Mouse (Mus musculus) CD4-positive, CD25-positive, alpha-beta regulatory T cell, adult 4 months (primary cell): ENCODE results near the gene Mrpl58. TPM values are rescaled to one million over a fixed set of nuclear protein-coding genes. Genes with fewer than 3 reads are reported as not detected.
A peak's percentile ranks its signal among the peaks of the same experiment; 100 is the strongest.
"Not testable (repeated sequence)": the region's sequence is repeated elsewhere in the genome, so short reads cannot be mapped to it uniquely, and the experiment has no call there.

Experiments used
- ATAC-seq: one replicate; pipeline ENCODE4 v1.8.0; 2017
- polyA plus RNA-seq, 2 experiments: library from polyadenylated mRNA; unstranded; fragments of 100-300 nt; shearing (Covaris generic); gene quantifications; one replicate each; pipeline ENCODE4 v1.2.1; 2017

Mrpl58 gene
- polyA plus RNA-seq, 2 experiments from 2014 or later, result 177 to 185 TPM

DNA sequence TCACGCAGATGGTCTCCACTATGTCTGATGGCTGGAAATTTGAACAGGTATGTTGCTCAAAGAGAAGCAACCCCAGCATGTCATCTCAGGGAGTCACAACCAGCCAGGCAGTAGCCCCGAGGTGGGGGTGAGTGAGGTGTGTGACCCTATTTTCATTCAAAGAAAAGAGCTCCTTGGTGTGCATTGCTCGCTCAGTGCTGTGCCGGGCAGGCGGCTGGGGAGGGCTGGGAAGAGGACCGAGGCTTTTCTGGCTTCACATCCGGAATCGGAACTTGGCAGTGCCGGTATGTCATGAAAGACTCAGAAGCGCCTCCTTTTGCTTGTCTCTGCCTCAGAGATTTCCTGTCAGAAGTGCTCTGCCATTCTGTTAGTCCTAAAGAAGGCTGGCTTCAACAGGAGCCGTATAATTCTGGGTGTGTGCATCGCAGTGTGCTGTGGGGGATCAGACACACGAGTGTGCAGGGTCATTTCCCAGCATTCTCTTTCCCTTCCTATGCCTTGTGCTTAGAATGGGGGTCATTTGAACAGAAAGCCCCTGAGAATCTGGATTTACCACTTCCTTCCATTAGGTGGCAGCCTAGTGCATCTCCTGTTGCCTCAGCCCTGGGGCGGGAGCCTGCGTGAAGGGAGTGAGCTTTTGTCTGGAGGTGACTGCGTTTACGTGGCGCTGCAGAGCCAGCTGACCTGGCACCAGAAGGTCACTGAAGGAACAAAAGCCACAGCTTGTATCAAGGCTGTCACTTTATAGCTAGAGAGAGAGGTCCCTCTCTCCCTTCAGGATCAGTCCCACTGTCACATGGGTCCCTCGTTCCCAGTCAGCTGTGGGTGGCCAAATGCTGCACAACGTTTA is 24.2 kb downstream of the Mrpl58 start:
- peak; percentile 87 for ATAC-seq

DNA sequence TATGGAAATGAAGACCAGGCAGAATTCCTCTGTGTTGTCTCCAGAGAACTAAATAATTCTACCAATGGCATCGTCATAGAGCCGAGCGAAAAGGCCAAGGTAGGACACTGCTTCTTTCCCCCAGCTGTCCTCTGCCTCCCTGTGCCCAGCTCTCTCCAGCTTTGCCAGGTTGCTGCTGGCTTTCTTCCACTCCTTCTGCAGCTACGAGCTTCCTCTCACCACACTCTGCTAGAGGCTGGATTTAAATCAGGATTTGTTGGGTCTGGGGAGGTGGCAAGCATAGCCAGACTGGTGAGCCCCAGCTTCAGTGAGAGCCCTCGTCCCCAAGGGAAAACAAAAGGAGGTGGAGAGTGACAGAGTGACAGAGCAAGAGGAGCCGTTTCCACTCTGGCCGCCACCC is 25.8 kb downstream of the Mrpl58 start:
- ATAC-seq, result no peak

DNA sequence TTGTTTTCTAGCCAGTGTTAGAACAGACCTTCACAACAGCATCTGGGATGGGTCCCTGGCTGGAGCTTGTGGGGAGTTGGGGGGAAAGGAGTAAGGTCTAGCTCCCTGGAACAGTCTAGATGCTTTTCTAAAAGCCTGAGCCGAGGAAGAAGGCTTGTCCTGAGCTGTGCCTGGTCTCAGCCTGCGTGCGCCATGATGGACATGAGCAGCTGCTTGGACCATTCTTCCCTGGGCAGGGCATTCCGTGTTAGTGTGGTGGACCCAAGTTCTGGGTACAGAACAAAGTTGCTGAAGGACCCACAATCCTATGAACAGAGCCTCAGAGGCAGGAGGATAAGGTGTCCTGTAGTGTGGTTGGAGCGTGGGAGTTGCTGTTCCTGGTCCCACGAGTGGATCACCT is 27.0 kb downstream of the Mrpl58 start:
- ATAC-seq, result no peak

- ATAC-seq, result no peak
Observed at GRCm38 (mm10) chr11:115432814-115433213, 29.3 kb downstream of the Mrpl58 start.

DNA sequence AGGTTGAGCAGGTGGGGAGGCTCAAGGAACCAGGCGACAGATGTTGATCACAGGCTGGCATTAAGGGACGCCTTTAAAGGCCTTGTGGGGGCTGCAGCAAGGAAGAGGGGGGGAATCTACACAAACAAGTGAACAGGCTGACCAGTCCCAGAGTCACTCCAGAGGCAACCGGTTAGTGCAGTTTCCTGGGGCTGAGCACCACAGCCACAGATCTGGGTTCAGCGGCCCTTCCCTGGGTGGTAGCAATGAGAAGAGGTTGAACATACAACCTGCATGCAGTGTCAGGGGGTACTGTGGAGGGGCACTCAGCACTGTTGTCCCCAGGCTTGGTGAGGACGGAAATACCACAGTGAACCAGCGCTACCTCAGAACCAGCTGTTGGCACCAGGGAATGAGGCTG is 29.8 kb downstream of the Mrpl58 start:
- no peak for ATAC-seq

DNA sequence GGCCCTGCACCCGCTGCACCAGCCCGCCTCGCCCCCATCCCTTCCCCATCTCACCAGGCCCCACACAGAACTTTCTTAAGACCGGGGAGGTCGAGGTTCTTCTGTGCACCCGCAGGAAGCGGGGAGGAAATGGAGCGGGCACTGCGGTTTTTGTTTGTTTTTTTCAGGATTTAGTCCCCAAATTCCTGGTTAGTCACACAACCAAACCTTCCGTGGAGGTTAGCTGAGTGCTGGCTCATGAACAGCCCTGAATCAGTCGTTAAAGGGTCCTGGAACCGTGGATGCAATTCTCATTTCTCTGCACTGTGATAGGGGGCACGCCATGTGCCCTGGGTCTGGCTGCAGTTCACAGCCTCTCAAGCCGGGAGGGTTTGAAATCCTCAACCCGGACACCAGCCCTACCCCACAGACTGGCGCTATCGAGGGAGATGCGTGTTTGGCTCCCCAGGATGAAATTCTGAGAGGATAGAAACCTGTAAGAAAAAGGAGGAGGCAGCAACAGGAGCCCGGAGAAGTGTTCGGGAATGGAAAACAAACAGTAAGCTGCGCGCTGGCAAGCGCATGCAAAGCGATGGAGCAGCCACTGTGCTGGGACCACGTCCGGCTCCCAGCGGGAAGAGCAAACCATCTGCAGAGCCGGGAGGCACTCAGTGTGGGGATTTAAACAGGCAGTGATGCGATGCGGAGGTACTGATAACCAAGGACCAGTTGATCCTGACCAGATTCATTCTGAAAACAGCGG is 32.2 kb downstream of the Mrpl58 start:
- ATAC-seq, result no peak

GRCm38 (mm10) chr11:115437571-115438122 is 34.1 kb downstream of the Mrpl58 start:
- no peak for ATAC-seq

- ATAC-seq, result no peak
Observed at GRCm38 (mm10) chr11:115439326-115439725, 35.8 kb downstream of the Mrpl58 start.

GRCm38 (mm10) chr11:115439906-115440595 is 36.5 kb downstream of the Mrpl58 start, which contains the start of gene Trim80:
Gene Trim80, plus strand, starts transcription at chr11:115440545.
- ATAC-seq, result no peak

DNA sequence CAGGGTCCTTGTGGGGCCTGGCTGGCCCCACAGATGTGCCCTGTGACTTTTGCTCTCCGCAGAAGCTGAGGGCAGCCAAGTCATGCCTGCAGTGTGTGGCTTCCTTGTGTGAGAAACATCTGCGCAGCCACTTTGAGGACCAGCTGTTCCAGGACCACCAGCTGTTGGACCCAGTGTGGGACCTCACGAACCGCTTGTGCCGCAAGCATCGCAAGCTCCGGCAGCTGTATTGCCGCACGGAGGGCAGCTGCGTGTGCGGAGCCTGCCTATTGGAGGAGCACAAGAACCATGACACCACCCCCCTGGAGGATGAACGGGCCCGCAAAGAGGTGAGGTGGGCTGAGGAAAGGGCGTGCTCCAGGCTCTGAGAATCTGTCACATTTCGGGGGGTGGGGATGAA is 37.9 kb downstream of the Mrpl58 start:
- ATAC-seq, result no peak

- no peak for ATAC-seq
Observed at GRCm38 (mm10) chr11:115446906-115447305, 43.4 kb downstream of the Mrpl58 start.

DNA sequence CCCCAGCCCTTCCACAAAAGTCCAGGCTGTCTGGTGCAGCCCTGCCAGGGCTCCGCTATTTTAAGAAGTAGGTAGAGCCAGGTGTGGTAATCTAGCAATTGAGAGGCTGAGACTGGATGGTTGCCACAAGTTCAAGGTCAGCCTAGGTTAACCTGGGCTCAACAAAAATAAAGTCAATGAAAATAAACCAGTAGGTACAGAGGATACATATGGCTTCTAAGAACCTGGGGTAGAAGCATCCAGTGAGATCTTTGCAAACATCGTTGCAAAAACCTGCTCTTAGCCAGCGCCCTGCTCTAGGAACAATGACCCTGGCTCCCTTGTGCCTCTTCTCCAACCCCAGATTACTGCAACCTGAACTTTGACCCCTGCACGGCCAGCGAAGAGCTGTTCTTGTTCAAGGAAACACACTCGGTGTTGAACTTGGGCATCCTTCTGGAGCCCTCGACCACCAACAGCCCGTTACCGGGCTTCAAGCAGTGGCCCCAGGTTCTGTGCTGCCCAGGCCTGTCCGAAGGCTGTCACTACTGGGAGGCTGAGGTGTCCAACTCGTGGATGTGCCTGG is 43.9 kb downstream of the Mrpl58 start:
- no peak for ATAC-seq

GRCm38 (mm10) chr11:115448075-115448474 is 44.5 kb downstream of the Mrpl58 start:
- no peak for ATAC-seq

DNA sequence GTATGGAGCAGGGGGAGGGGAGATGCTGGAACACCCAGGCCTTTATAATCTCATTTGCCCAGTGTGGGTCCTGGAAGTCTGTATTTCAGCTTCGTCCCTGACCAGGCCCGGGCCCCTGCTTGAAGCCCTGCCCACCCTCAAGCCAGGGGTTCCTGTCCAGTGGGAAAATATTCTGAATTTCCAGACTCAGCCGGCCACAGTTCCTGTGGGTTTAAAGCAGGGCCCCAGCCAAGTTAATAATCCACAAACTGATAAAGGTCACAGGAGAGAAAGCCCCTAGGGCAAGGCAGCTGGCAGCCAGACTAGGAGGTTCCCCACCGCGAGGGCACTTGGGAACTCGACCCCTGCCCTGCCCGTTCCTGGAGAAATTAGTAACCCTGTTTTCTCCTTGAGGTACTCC is 45.4 kb downstream of the Mrpl58 start:
- ATAC-seq, result no peak

DNA sequence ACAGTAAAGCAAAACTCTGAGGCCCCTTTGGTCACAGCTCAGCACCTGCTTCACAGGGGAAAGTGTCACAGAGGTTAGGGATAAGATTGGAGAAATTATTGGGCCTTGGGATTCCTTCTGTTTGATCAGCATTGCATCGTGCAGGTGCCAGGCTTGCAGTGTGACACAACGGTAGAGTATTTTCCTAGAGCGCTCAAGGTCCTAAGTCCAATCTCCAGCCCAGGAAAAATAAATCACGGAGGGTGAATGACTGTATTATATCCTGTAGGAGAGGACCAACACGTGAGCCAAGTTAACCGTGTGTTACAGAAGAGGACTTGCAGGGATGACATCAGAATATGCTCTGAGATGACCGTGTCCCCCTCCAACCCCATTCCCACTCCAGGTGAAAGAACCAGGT is 46.6 kb downstream of the Mrpl58 start:
- ATAC-seq, result no peak

- peak; percentile 96 for ATAC-seq
Observed at GRCm38 (mm10) chr11:115451781-115452241, 48.3 kb downstream of the Mrpl58 start.

- no peak for ATAC-seq
Observed at GRCm38 (mm10) chr11:115452281-115452860, 48.8 kb downstream of the Mrpl58 start.

DNA sequence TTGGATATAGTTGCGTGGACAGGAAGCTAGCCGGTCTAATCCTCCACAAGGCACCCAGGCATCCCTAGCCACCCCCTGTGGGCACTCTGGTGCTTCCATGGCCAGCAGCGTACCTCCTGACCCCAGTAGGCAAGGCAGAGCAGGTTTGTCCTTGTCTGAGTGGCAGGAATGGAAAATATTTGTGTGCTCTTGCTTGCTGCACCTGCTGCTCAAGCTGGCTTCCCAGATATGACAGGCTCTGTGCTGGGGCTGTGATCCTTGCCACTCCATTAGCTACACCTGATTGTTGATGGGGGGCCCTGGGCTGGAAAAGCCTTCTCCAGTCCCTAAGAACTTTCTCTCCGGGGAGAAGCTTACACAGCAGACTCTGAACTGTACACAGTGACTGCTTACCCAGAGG is 49.8 kb downstream of the Mrpl58 start:
- ATAC-seq, result no peak

GRCm38 (mm10) chr11:115454822-115455221 is 51.3 kb downstream of the Mrpl58 start:
- ATAC-seq, result not testable (repeated sequence)

DNA sequence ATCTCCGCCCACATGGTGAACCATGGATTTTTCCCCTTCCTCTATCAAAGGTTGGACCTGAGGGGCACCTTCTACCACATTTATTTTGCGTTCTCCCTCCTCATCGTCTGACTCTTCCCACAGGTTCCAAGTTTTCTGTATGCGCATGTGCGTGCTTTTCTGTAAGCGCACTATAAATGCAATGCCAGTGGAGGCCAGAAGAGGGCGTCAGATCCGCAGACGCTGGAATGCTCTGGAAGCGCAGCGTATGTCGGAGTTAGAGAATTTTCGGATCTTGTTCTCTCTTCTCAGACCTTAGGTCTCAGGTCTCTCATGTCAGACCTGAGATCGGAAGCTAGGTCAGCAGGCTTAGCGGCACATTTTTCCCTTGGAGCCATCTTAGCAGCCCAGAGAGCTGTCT is 52.1 kb downstream of the Mrpl58 start:
- no peak for ATAC-seq

DNA sequence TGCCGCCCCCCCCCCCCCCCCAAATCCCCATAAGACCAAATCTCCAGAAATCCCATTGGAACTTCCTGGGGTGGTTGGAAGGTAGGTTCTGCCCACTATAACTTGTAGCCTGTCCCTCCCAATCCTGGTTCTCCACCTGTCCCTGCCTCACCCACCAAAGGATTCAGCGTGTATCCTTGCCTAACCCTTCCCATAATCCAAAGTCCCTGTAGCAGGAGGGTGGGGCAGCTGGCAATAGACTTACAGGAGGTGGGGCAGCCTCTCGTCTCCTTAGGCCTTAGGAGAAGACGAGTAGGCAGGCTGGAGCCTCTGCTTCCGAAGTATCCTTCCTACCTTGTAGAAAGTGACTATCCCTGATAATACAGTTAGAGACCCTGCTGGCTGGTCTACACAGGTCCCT is 52.6 kb downstream of the Mrpl58 start:
- ATAC-seq, result no peak

DNA sequence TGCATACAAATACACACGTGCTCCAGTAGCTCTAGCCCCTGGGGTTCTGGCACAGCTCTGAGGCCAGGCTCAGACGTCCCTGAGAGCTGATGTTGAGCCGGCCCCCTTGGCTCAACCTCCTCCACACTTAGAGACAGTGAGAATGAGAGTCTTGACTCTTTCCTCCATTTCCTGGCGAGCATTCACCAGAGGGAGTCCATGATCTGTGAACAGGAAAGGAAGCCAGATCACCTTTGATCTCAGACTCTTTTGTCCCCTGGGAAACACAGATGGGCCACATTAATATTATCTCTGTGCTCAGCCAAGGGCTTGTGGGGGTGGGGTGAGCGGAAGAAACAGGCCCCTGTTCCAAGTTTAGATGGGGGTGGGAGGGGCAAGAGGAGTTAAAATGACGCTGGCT is 53.9 kb downstream of the Mrpl58 start:
- ATAC-seq, result no peak
